Mouse (Mus musculus): ENCODE measurements around the gene Hes5. TPM values are rescaled to one million over a fixed set of nuclear protein-coding genes. Genes with fewer than 3 reads are reported as not detected.

The Hes5 gene
- total RNA-seq (2023), result under 1 TPM; 0.58 to 0.59 TPM

DNA sequence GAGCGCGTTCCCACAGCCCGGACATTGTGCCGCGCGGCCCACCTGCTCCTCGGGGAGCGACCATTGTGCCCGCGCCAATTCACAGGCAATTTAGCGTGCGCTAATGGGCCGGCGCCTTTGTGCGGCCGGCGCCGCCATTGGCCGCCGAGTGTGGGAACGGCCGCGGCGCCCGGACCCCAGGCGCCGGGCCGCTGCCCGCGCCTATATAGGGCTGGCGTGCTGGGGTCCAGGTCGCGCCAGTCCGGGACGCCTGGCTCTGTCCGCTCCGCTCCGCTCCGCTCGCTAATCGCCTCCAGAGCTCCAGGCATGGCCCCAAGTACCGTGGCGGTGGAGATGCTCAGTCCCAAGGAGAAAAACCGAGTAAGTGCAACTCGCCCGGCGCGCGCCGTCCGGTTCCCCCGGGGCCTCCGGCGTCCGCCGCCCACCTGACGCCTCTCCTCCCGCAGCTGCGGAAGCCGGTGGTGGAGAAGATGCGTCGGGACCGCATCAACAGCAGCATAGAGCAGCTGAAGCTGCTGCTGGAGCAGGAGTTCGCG is at the start of gene Hes5:
Gene Hes5, plus strand, starts transcription at position 234 of the 536 bp plus-strand sequence.

DNA sequence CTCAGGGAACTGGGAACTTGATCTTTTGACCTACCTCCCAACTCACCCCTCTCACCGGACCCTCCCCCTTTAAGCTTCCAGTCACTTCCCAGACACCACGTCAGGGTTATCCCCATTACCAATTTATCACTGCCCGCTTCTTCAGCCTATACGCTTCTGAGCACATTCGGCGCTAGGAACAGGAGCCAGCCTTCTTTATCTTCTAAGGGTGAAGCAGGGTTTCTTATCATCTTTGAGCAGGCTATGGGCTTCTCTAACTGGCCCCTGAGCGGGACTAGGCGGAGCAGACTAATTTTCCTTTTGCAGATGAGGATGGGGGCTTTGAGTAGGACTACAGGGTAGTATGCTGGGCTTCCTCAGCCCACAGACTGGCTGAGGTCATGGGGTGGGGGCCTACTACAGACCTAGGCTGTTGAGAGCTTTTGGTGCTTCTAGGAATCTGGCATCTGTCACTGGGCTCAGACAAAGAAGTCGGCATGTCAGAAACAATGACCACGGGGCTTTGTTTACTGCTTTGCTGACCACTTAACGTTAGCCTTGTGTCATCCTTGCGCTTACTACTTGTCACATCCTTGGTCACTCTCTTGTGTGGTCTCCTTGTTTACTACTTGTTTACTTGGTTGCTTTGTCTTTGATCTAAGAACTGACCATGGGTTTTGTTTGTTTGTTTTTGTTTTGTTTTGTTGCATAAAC is 32.2 kb upstream of the Hes5 start, which contains the start of gene Tnfrsf14:
Gene Tnfrsf14, minus strand, starts transcription at position 169 of the 693 bp plus-strand sequence.

DNA sequence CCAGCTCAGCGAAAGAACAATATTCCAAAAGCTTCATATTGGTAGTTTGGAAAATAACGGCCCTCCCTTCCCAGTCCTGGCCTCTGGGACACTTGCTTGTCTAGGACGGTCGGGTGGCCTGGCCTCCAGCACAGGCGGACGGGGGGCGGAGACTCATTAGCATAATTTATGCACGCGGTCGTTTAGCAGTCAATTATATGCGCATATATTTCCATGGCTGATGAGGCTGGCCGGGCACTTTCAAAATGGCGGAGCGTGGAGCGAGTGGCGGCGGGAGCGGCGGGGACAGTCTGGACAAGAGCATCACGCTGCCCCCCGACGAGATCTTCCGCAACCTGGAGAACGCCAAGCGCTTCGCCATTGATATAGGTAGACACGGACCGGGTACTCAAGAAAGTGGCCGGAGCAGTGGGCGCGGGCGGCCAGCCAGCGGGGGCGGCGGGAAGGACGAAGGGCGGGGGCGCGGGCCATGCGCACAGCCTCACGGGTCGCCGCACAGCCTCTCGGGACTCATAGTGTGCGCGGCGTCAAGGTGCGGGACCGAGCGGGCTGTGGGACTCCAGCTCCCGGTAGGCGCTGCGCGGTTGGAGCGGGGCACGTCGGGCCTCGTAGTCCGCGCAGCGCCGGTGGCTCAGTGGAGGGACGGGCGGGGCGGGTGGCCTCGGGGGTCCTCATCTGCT is 3.3 kb downstream of the Hes5 start, which contains the start of gene Pank4:
Gene Pank4, plus strand, starts transcription at position 223 of the 680 bp plus-strand sequence.

Other genes with a start within 250 kb of the Hes5 start
- not detected for gene Ttc34, start 123.5 kb upstream of the Hes5 start, total RNA-seq (2023)
- gene Mmel1, start 91.3 kb upstream of the Hes5 start, total RNA-seq (2023), result not detected
- 1 to 10 TPM; 1.2 to 2.9 TPM for gene Fam213b, start 61.8 kb upstream of the Hes5 start, total RNA-seq (2023)
- 100 to 1,000 TPM; 136 to 156 TPM for gene Tnfrsf14, start 32.4 kb upstream of the Hes5 start, total RNA-seq (2023)
- gene Pank4, start 3.2 kb downstream of the Hes5 start, total RNA-seq (2023), result 10 to 100 TPM; 96.9 to 97.9 TPM
- 1 to 10 TPM in 1 of 2 experiments, under 1 TPM in 1; 0.61 to 1.7 TPM for gene Plch2, start 95.9 kb downstream of the Hes5 start, total RNA-seq (2023)
- 1 to 10 TPM; 9.1 to 9.7 TPM for gene Pex10, start 106.1 kb downstream of the Hes5 start, total RNA-seq (2023)
- 10 to 100 TPM; 69.9 to 70.7 TPM for gene Rer1, start 125.5 kb downstream of the Hes5 start, total RNA-seq (2023)
- gene Morn1, start 125.7 kb downstream of the Hes5 start, total RNA-seq (2023), result 1 to 10 TPM; 1.5 to 2.7 TPM